23 mouse cellular contexts compared by ENCODE assay signal in genomic region chr11:104329185-104329926, GRCm38 (mm10).
A peak's percentile ranks its signal among the peaks of the same experiment; 100 is the strongest.
DNase-seq lines count a peak whose midpoint lies in the region; ATAC-seq and TF ChIP-seq lines count a peak whose summit lies in the region.
"Had no signal": no experiment of that assay in that cellular context is flagged by ENCODE, and none has a peak within 500 bp of the region (broad histone marks: within the 10 kb centered on the region; RNA-seq: fewer than 3 reads in every experiment).

No protein-coding gene starts in this region.

- WGBS in kidney, embryonic 14.5 days, result 78% methylated on average over 11 of the region's 11 CpGs

- H3K4me3 ChIP-seq in kidney, embryonic 14.5 days (ENCODE audit: low read length), result no peak overlapping the region
- H3K4me3 ChIP-seq in myocyte, result no peak overlapping the region
- H3K4me3 ChIP-seq: gastrocnemius, adult 2 months; hindbrain, embryonic 12.5 days; liver, embryonic 15.5 days; lung, embryonic 15.5 days; neural tube, embryonic 13.5 days had no signal

- H3K4me1 ChIP-seq in kidney, embryonic 14.5 days (ENCODE audit: control insufficient read depth, insufficient read depth, low read length), result no peaks in the 10 kb centered on the region
- H3K4me1 ChIP-seq: hindbrain, embryonic 12.5 days; liver, embryonic 15.5 days; lung, embryonic 15.5 days; neural tube, embryonic 13.5 days had no signal

- peak; percentile 25; the same call in 1 of the 2 replicates for ATAC-seq in kidney, embryonic 14.5 days (ENCODE audit: low FRiP score, low TSS enrichment)
- ATAC-seq: forebrain, embryonic 16.5 days; inflammation-experienced regulatory T-cells, adult 6 months; Patski had no signal

- H3K9me3 ChIP-seq in kidney, embryonic 14.5 days (ENCODE audit: control insufficient read depth, low read length), result no peaks in the 10 kb centered on the region
- H3K9me3 ChIP-seq: hindbrain, embryonic 12.5 days; liver, embryonic 15.5 days; lung, embryonic 15.5 days; neural tube, embryonic 13.5 days had no signal

- H3K27ac ChIP-seq in kidney, embryonic 14.5 days (ENCODE audit: low read depth, low read length), result no peak overlapping the region
- H3K27ac ChIP-seq: gastrocnemius, adult 2 months; hindbrain, embryonic 12.5 days; liver, embryonic 15.5 days; lung, embryonic 15.5 days; neural tube, embryonic 13.5 days had no signal

- peaks cover 25% of the 10 kb centered on the region for H3K36me3 ChIP-seq in kidney, embryonic 14.5 days (ENCODE audit: control insufficient read depth, insufficient read depth, low read length)
- peaks cover 12% of the 10 kb centered on the region for H3K36me3 ChIP-seq in myocyte (ENCODE audit: control insufficient read depth, insufficient read depth)

- peak; percentile 15 for TF ChIP-seq POLR2A in myocyte (IDR thresholded peaks at IDR 0.05; ENCODE audit: insufficient read length, low read depth)

- H3ac ChIP-seq in myocyte (ENCODE audit: control insufficient read depth, insufficient read length), result no peak overlapping the region

- H3K27me3 ChIP-seq in kidney, embryonic 14.5 days (ENCODE audit: control insufficient read depth, insufficient read depth, low read length), result no peaks in the 10 kb centered on the region
- no peaks in the 10 kb centered on the region for H3K27me3 ChIP-seq in myocyte (ENCODE audit: control insufficient read depth, insufficient read depth, insufficient read length)
- H3K27me3 ChIP-seq: hindbrain, embryonic 12.5 days; liver, embryonic 15.5 days; lung, embryonic 15.5 days; neural tube, embryonic 13.5 days; Patski had no signal

- no peak overlapping the region for H3K4me2 ChIP-seq in kidney, embryonic 14.5 days (replicated peaks; ENCODE audit: low read depth, low read length)
- H3K4me2 ChIP-seq in myocyte (ENCODE audit: low read depth), result no peak overlapping the region
- H3K4me2 ChIP-seq: hindbrain, embryonic 12.5 days; liver, embryonic 15.5 days; lung, embryonic 15.5 days; neural tube, embryonic 13.5 days had no signal

- DNase-seq in heart, adult 11 months, result peak; percentile 76
- DNase-seq in heart, adult 18-20 months, result no peak
- DNase-seq in kidney, postnatal 14 days, result no peak
- peak; percentile 24 to 32 for DNase-seq in right cerebral cortex, postnatal 10 days (ENCODE audit: low spot score in 2 of 2)
- no peak for DNase-seq in right cerebral cortex, postnatal 25 days
- DNase-seq: adrenal gland, postnatal 10 days; cerebellum, adult 8-10 months; gastrocnemius, adult 2 months; gastrocnemius, postnatal 36 days; kidney, adult 8-10 months; kidney, postnatal 10 days; liver; midbrain, embryonic 14.5 days; thymus, adult 2 months had no signal

- no peaks in the 10 kb centered on the region for H3K79me2 ChIP-seq in myocyte (ENCODE audit: control insufficient read depth, insufficient read depth)

- H3K9ac ChIP-seq in kidney, embryonic 14.5 days (ENCODE audit: low read depth, low read length), result no peak overlapping the region; the same call in 1 of the 2 replicates
- H3K9ac ChIP-seq: hindbrain, embryonic 12.5 days; liver, embryonic 15.5 days; lung, embryonic 15.5 days; neural tube, embryonic 13.5 days had no signal

TF ChIP-seq in myocyte, 11 proteins besides CTCF, POLR2A, EP300 and RAD21:
- TF ChIP-seq E2F4 (IDR thresholded peaks at IDR 0.05; ENCODE audit: insufficient read depth), result no peak
- peak; percentile 69 for TF ChIP-seq POLR2AphosphoS2 (IDR thresholded peaks at IDR 0.05; ENCODE audit: insufficient read length, low read depth)
- TF ChIP-seq CEBPB (IDR thresholded peaks at IDR 0.05; ENCODE audit: insufficient read depth, poor library complexity, severe bottlenecking), result no peak
- no peak for TF ChIP-seq USF1 (IDR thresholded peaks at IDR 0.05; ENCODE audit: low read depth)
- no peak for TF ChIP-seq MYOD1 (IDR thresholded peaks at IDR 0.05; ENCODE audit: control insufficient read depth in 1 of 3, insufficient read length in 2 of 3, low read depth in 2 of 3)
- no peak for TF ChIP-seq SRF (IDR thresholded peaks at IDR 0.05; ENCODE audit: control insufficient read depth, insufficient read length, low read depth)

Comparison
In these comparisons a context has a peak if more than half of its experiments do, and no peak if none do; other contexts are left out.
1. DNase-seq: peak in heart, adult 11 months (single experiment) and right cerebral cortex, postnatal 10 days (2 of 2); none in heart, adult 18-20 months (0 of 2), kidney, postnatal 14 days (single experiment) and right cerebral cortex, postnatal 25 days (single experiment).